Mouse (Mus musculus) kidney, embryonic 14.5 days (tissue): ENCODE results near the gene Map7. TPM values are rescaled to one million over a fixed set of nuclear protein-coding genes. Genes with fewer than 3 reads are reported as not detected.

Source experiments
- ATAC-seq: fragments of 200-750 bp; cut with Nextera tagmentation; 2 replicates; pipeline ENCODE4 v1.8.0; 2017; ENCODE audit warnings: moderate number of reproducible peaks, mild to moderate bottlenecking, moderate TSS enrichment, moderate library complexity; ENCODE audit not compliant: low FRiP score, low TSS enrichment
- H3K27ac ChIP-seq: fragments of 300-500 bp; sonication (generic); 2 replicates; pipeline ENCODE4 v1.5.1; 2014; ENCODE audit warnings: low read depth, mild to moderate bottlenecking, low read length, moderate library complexity, mixed read lengths
- H3K27me3 ChIP-seq: fragments of 300-500 bp; sonication (generic); 2 replicates; pipeline ENCODE4 v1.6.1; 2014; ENCODE audit warnings: mild to moderate bottlenecking, low read length; ENCODE audit not compliant: control insufficient read depth, insufficient read depth
- H3K36me3 ChIP-seq: fragments of 300-500 bp; sonication (generic); 2 replicates; pipeline ENCODE4 v1.6.1; 2014; ENCODE audit warnings: low read length, mixed read lengths; ENCODE audit not compliant: control insufficient read depth, insufficient read depth
- H3K4me1 ChIP-seq: fragments of 300-500 bp; sonication (generic); 2 replicates; pipeline ENCODE4 v1.6.1; 2014; ENCODE audit warnings: low read length, mixed read lengths; ENCODE audit not compliant: control insufficient read depth, insufficient read depth
- H3K4me2 ChIP-seq: fragments of 300-500 bp; sonication (generic); replicated peaks from 2 replicates; pipeline ENCODE4 v1.6.1; 2014; ENCODE audit warnings: low read depth, mild to moderate bottlenecking, low read length
- H3K4me3 ChIP-seq: fragments of 300-500 bp; sonication (generic); 2 replicates; pipeline ENCODE4 v1.5.1; 2014; ENCODE audit warnings: mild to moderate bottlenecking, low read length
- H3K9ac ChIP-seq: fragments of 300-500 bp; sonication (generic); 2 replicates; pipeline ENCODE4 v1.6.1; 2014; ENCODE audit warnings: low read depth, mild to moderate bottlenecking, low read length, moderate library complexity
- H3K9me3 ChIP-seq: fragments of 300-500 bp; sonication (generic); 2 replicates; pipeline ENCODE4 v1.6.1; 2016; ENCODE audit warnings: low read length; ENCODE audit not compliant: control insufficient read depth
- WGBS: fragments of 180-500 bp; shearing (Covaris S2); extraction: QIAGEN DNeasy Blood & Tissue Kit; methylation state at CpG from one replicate; pipeline ENCODE4 v1.1.7; 2014; 5-methylcytosine and 5-hydroxymethylcytosine counted together
- polyA plus RNA-seq: library from polyadenylated mRNA; unstranded; fragments of >200 nt; fragmentation: Nextera tagmentation; extraction: Ambion mirVana; gene quantifications from 2 replicates; pipeline ENCODE4 v1.2.1, GENCODE M21; 2014

Gene Map7
- polyA plus RNA-seq, 1 experiment from 2014 or later: 19.6 TPM

- no peak for ATAC-seq
- Histone ChIP-seq H3K4me1 (peaks cover 7% of the 10 kb centered on the region; the same call in 1 of the 2 replicates), H3K4me3 (no peak overlapping the region), H3K9ac (no peak overlapping the region), H3K27me3 (no peaks in the 10 kb centered on the region), H3K27ac (no peak overlapping the region), H3K4me2 (no peak overlapping the region), H3K9me3 (no peaks in the 10 kb centered on the region), H3K36me3 (no peaks in the 10 kb centered on the region)
- 70% methylated on average over 7 of the region's 7 CpGs for WGBS
Observed at GRCm38 (mm10) chr10:20176054-20176453, 27.8 kb downstream of the Map7 start.

- Histone ChIP-seq H3K4me1 (peaks cover 12% of the 10 kb centered on the region; the same call in 1 of the 2 replicates), H3K27ac (no peak overlapping the region), H3K4me2 (no peak overlapping the region), H3K27me3 (no peaks in the 10 kb centered on the region), H3K36me3 (no peaks in the 10 kb centered on the region), H3K9ac (no peak overlapping the region), H3K9me3 (no peaks in the 10 kb centered on the region), H3K4me3 (no peak overlapping the region)
- no peak for ATAC-seq
- WGBS: 36% methylated on average over 12 of the region's 12 CpGs
Observed at GRCm38 (mm10) chr10:20178807-20179605, 30.7 kb downstream of the Map7 start.

GRCm38 (mm10) chr10:20181198-20181597, 32.9 kb downstream of the Map7 start:
- Histone ChIP-seq H3K4me2 (no peak overlapping the region), H3K27me3 (no peaks in the 10 kb centered on the region), H3K4me1 (peaks cover 12% of the 10 kb centered on the region; the same call in 1 of the 2 replicates), H3K4me3 (no peak overlapping the region), H3K9ac (no peak overlapping the region), H3K27ac (no peak overlapping the region), H3K9me3 (no peaks in the 10 kb centered on the region), H3K36me3 (no peaks in the 10 kb centered on the region)
- ATAC-seq: no peak
- WGBS: 22% methylated on average over 10 of the region's 10 CpGs

- Histone ChIP-seq H3K9me3 (no peaks in the 10 kb centered on the region), H3K27me3 (no peaks in the 10 kb centered on the region), H3K36me3 (no peaks in the 10 kb centered on the region), H3K9ac (no peak overlapping the region), H3K4me3 (no peak overlapping the region), H3K27ac (no peak overlapping the region), H3K4me2 (no peak overlapping the region), H3K4me1 (peaks cover 12% of the 10 kb centered on the region; the same call in 1 of the 2 replicates)
- 41% methylated on average over 11 of the region's 11 CpGs for WGBS
- ATAC-seq: no peak
Observed at GRCm38 (mm10) chr10:20181680-20182399, 33.6 kb downstream of the Map7 start.

GRCm38 (mm10) chr10:20184326-20184725, 36.1 kb downstream of the Map7 start:
- ATAC-seq: no peak
- Histone ChIP-seq H3K9ac (no peak overlapping the region), H3K27me3 (no peaks in the 10 kb centered on the region), H3K4me3 (no peak overlapping the region), H3K36me3 (no peaks in the 10 kb centered on the region), H3K4me2 (no peak overlapping the region), H3K4me1 (peaks cover 9% of the 10 kb centered on the region; the same call in 1 of the 2 replicates), H3K9me3 (no peaks in the 10 kb centered on the region), H3K27ac (no peak overlapping the region)
- 82% methylated on average over 4 of the region's 4 CpGs for WGBS

DNA sequence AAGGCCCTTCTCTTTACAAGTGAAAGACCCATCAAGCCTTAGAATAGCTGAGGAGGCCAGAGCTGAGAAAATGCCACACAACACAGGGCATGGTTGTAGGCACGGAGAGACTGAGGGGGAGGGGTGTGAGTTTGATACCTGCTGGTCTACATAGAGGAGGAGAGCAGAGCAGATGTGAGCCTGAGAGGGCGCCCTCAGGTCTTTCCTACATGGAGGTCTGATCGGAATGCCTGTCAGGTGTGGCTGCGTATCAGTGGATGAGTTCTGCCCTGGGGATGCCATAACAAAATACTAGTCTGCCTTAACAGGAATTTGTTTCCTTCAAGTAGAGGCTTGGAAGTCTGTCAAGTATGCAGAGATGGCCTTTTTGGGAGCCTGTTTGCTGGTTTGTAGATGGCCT, 37.0 kb downstream of the Map7 start:
- H3K9me3 ChIP-seq: no peaks in the 10 kb centered on the region
- no peak for ATAC-seq
- H3K4me3 ChIP-seq: no peak overlapping the region
- no peaks in the 10 kb centered on the region for H3K36me3 ChIP-seq
- H3K27ac ChIP-seq: no peak overlapping the region
- WGBS: 84% methylated on average over 4 of the region's 4 CpGs
- no peaks in the 10 kb centered on the region for H3K27me3 ChIP-seq
- no peak overlapping the region for H3K4me2 ChIP-seq
- H3K9ac ChIP-seq: no peak overlapping the region
- H3K4me1 ChIP-seq: peaks cover 9% of the 10 kb centered on the region; the same call in 1 of the 2 replicates

DNA sequence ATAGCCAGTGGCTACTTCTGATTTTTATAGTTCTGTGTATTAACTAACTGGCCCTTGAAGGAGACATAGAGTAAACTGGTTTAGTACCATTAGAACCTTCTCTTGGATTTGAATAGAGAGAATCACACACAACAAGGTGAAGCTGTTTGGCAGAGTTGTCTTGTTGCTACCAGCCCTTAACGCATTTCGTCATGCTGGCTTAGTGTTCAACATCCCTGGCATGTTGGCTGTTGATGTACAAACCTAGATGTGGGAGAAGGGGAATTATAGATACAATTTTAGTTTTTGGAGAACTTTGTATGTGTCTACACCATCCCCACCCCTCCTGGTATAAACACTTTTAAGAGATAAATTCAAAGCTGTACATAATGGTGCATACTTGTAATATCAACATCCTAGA, 37.5 kb downstream of the Map7 start:
- Histone ChIP-seq H3K4me1 (peaks cover 9% of the 10 kb centered on the region; the same call in 1 of the 2 replicates), H3K9ac (no peak overlapping the region), H3K27me3 (no peaks in the 10 kb centered on the region), H3K9me3 (no peaks in the 10 kb centered on the region), H3K4me3 (no peak overlapping the region), H3K27ac (no peak overlapping the region), H3K4me2 (no peak overlapping the region), H3K36me3 (no peaks in the 10 kb centered on the region)
- whole genome bisulfite sequencing: 97% methylated on average over 2 of the region's 2 CpGs
- no peak for ATAC-seq

DNA sequence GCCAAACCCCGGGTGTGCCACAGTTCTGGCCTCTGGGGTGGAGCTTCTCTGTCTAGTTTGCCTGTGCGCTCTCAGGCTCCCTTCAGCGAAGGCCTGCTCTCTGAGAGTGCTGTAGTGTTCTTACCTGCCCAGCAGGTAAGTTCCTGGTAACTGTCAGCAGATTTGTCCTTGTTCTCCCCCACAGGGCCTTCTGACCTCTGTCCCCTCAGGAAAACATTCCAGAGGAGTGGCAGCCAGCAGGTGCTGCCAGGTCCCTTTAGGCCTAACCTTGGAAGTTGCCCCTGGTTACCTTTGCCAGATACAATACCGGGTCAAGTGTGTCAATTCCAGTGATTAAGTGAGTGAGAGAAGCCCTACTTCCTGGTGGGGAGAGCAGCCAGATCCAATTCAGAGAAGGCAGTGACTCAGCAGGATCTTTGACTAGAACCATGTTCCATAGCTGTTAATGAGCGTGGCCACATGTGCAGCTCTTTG, 38.6 kb downstream of the Map7 start:
- Histone ChIP-seq H3K27me3 (no peaks in the 10 kb centered on the region), H3K9me3 (no peaks in the 10 kb centered on the region), H3K4me1 (peaks cover 5% of the 10 kb centered on the region; the same call in 1 of the 2 replicates), H3K4me2 (no peak overlapping the region), H3K27ac (no peak overlapping the region), H3K9ac (no peak overlapping the region), H3K4me3 (no peak overlapping the region), H3K36me3 (no peaks in the 10 kb centered on the region)
- 75% methylated on average over 5 of the region's 5 CpGs for WGBS
- no peak for ATAC-seq
